Mouse (Mus musculus) embryo, embryonic 11 days (tissue): ENCODE results near the gene Gm17374.
A peak's percentile ranks its signal among the peaks of the same experiment; 100 is the strongest.
"Not testable (repeated sequence)": the region's sequence is repeated elsewhere in the genome, so short reads cannot be mapped to it uniquely, and the experiment has no call there.

ENCODE experiments used
- DNase-seq: peaks from one replicate; pipeline ENCODE4 v3.0.0-alpha.2; 2015

The Gm17374 gene

GRCm38 (mm10) chr2:140151743-140152142, at the start of gene Gm17374:
TSS of gene Gm17374 (plus strand) at chr2:140152043.
- not testable (repeated sequence) for DNase-seq

GRCm38 (mm10) chr2:140104951-140105350, 46.9 kb upstream of the Gm17374 start:
- no peak for DNase-seq

GRCm38 (mm10) chr2:140107641-140108040, 44.2 kb upstream of the Gm17374 start:
- DNase-seq, result no peak

GRCm38 (mm10) chr2:140108945-140109344, 42.9 kb upstream of the Gm17374 start:
- no peak for DNase-seq

- no peak for DNase-seq
Observed at GRCm38 (mm10) chr2:140113851-140114250, 38.0 kb upstream of the Gm17374 start.

- no peak for DNase-seq
Observed at GRCm38 (mm10) chr2:140125516-140125915, 26.3 kb upstream of the Gm17374 start.

GRCm38 (mm10) chr2:140159186-140159730, 7.4 kb downstream of the Gm17374 start:
- peak; percentile 55 for DNase-seq

GRCm38 (mm10) chr2:140163351-140163854, 11.6 kb downstream of the Gm17374 start:
- DNase-seq, result no peak

- no peak for DNase-seq
Observed at GRCm38 (mm10) chr2:140169057-140169456, 17.2 kb downstream of the Gm17374 start.

GRCm38 (mm10) chr2:140170127-140170802, 18.4 kb downstream of the Gm17374 start, which contains the start of the genes Esf1 and Ndufaf5:
TSS of gene Esf1 (minus strand) at chr2:140170564.
TSS of gene Ndufaf5 (plus strand) at chr2:140170649.
- DNase-seq, result peak; percentile 99

GRCm38 (mm10) chr2:140170803-140171553, 19.1 kb downstream of the Gm17374 start:
- DNase-seq, result peak; percentile 65

- DNase-seq, result not testable (repeated sequence)
Observed at GRCm38 (mm10) chr2:140185685-140186210, 33.9 kb downstream of the Gm17374 start.

GRCm38 (mm10) chr2:140200713-140201112, 48.9 kb downstream of the Gm17374 start:
- peak; percentile 4 for DNase-seq

- DNase-seq, result no peak
Observed at GRCm38 (mm10) chr2:140202573-140202972, 50.7 kb downstream of the Gm17374 start.
